In the genomic region with DNA sequence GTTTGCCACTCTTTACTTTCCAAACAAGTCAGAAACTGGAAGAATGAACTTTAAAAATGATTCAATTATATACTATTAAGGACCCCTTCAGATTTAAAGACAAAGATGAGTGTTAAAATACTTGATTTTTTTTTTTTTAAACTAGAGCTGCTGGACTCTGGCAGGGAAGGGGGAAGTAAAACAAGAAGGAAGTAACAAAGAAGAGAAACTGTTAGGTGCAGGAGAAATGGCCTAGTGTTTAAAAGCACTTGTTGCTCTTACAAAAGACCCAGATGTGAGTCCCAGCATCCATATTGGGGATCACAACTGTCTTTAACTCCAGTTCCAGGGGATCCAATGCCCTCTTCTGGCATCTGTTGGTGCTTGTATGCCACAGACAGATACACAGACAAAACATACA, we compare ENCODE assay signal across 10 mouse cellular contexts.
"Had no signal": no experiment of that assay in that cellular context is flagged by ENCODE, and none has a peak within 500 bp of the region (broad histone marks: within the 10 kb centered on the region; RNA-seq: fewer than 3 reads in every experiment).

No protein-coding gene starts in this region.

- H3K27me3 ChIP-seq: limb, embryonic 15.5 days; liver, embryonic 12.5 days; lung, embryonic 15.5 days; megakaryocyte, embryonic 14.5 days; midbrain, embryonic 15.5 days; neural tube, embryonic 12.5 days had no signal

- ATAC-seq: liver, embryonic 12.5 days; midbrain, embryonic 15.5 days had no signal

- H3K4me2 ChIP-seq: limb, embryonic 15.5 days; liver, embryonic 12.5 days; lung, embryonic 15.5 days; midbrain, embryonic 11.5 days; midbrain, embryonic 15.5 days; neural tube, embryonic 12.5 days had no signal

- H3K9me3 ChIP-seq: limb, embryonic 15.5 days; liver, embryonic 12.5 days; lung, embryonic 15.5 days; megakaryocyte, embryonic 14.5 days; midbrain, embryonic 15.5 days; neural tube, embryonic 12.5 days had no signal

- H3K4me1 ChIP-seq: midbrain, embryonic 15.5 days; neural tube, embryonic 12.5 days had no signal

- H3K4me3 ChIP-seq: left cerebral cortex, adult 2 months; limb, embryonic 15.5 days; liver, embryonic 12.5 days; lung, embryonic 15.5 days; megakaryocyte, embryonic 14.5 days; midbrain, embryonic 15.5 days; neural tube, embryonic 12.5 days had no signal

- DNase-seq: kidney, postnatal 25 days; thymus, postnatal 36 days had no signal

- H3K27ac ChIP-seq: left cerebral cortex, adult 2 months; limb, embryonic 15.5 days; liver, embryonic 12.5 days; lung, embryonic 15.5 days; midbrain, embryonic 15.5 days; neural tube, embryonic 12.5 days had no signal

- H3K9ac ChIP-seq: limb, embryonic 15.5 days; liver, embryonic 12.5 days; lung, embryonic 15.5 days; midbrain, embryonic 15.5 days; neural tube, embryonic 12.5 days had no signal
